Mouse (Mus musculus) heart, adult 2 months (tissue): ENCODE measurements around the gene Ppil4.

Experiments
- CTCF ChIP-seq: fragments of 200-600 bp; IDR thresholded peaks from 2 replicates; pipeline ENCODE4 v1.8.1; 2022; ENCODE audit warnings: antibody characterized with exemption, mild to moderate bottlenecking, moderate library complexity
- POLR2A ChIP-seq: fragments of 200-500 bp; IDR thresholded peaks from 2 replicates; pipeline ENCODE4 v1.6.1; 2011; ENCODE audit warnings: mild to moderate bottlenecking, low read depth, low read length, control low read depth; ENCODE audit not compliant: insufficient read depth

DNA sequence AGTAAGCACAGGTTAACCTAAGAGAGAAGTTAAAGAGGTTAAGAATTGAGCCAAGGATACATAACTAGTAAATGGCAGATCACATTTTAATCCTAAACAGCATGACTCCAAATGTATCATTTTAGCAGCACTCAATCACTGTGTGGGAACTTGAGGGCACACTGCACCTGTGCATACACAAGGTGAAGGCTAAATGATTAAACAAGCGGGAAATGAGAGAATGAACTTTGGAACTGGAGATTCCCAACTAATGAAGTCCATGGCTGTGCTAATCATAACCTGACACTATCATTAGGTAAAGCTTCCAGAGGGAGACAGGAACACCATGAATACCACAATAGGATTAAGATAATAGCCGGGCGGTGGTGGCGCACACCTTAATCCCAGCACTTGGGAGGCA, 20.3 kb upstream of the Ppil4 start:
- TF ChIP-seq POLR2A (no peak), CTCF (no peak)
